Mouse (Mus musculus) hindlimb bud, embryonic 11.5 days (tissue): Measurements from ENCODE around the gene Ndufv1.
A peak's percentile ranks its signal among the peaks of the same experiment; 100 is the strongest.

Source experiments
- DNase-seq: peaks from one replicate; pipeline ENCODE4 v3.0.0-alpha.2; 2012; ENCODE audit warnings: low read depth, low spot score; ENCODE audit errors: extremely low spot score

Gene Ndufv1

GRCm38 (mm10) chr19:4003641-4004040 lies 9.0 kb downstream of the Ndufv1 start:
- no peak for DNase-seq

DNA sequence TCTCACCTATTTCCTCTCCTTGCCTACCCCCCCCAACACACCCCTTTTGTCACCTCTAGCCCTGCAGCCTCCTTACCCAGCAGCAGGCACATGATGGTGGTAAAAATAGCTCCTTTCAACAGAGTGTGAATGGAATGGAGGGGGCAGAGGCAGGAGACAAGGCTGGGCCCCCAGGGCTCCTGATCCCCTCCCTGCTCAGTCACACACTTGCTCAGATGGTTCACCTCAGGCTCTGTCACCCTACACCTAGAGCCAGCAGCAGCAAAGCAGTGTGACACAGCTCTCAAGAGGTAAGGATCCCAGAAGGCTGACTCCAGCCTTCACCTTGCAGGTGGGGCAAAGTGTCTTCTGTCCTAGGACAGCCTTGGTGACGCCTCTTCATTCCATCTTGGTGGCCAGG lies 9.5 kb downstream of the Ndufv1 start, which contains the start of gene Doc2g:
Doc2g (plus strand) TSS at position 202 of the 400 bp plus-strand sequence.
- no peak for DNase-seq

DNA sequence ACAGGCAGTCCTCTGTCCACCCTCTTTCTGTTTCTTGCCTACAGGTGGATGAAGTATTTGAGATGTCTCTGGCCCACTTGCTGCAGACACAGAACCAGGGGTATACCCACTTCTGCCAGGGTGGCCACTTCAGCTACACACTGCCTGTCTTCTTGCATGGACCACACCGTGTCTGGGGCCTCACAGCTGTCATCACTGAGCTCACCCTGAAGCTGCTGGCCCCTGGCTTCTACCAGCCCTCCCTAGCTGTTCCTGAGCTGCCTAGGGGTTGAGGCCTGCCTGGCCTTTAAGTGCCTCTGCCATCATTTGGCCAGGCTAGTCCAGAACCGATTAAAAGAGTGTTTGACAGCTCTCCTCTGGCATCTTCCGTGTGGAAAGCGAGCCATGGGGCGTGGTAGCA lies 10.9 kb downstream of the Ndufv1 start:
- DNase-seq: no peak

DNA sequence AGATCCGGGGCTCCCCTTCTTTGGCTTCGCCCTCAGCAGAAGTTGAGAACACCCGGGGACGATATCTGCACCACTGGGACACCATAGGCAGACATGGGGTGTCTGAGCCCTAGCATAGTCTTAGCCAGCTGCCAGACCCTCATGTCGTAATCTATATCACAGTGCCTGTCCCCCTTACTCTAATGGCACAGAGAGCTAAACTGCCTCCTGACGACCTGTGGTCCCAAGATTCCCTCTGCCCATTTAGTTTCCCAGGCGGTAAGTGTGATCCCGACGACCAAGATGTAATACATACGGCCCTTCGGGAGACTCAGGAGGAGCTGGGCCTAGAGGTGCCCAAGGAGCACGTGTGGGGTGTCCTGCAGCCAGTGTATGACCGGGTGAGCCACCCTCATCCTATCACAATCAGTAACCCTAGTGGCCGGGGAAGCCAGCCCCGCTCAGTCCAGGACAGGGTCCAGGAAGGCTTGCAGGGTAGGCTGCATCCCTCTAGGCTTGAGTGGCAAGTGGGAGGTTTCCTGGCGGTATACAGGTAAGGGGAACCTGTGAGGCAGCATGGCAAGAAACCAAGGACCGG lies 11.6 kb downstream of the Ndufv1 start:
- no peak for DNase-seq

DNA sequence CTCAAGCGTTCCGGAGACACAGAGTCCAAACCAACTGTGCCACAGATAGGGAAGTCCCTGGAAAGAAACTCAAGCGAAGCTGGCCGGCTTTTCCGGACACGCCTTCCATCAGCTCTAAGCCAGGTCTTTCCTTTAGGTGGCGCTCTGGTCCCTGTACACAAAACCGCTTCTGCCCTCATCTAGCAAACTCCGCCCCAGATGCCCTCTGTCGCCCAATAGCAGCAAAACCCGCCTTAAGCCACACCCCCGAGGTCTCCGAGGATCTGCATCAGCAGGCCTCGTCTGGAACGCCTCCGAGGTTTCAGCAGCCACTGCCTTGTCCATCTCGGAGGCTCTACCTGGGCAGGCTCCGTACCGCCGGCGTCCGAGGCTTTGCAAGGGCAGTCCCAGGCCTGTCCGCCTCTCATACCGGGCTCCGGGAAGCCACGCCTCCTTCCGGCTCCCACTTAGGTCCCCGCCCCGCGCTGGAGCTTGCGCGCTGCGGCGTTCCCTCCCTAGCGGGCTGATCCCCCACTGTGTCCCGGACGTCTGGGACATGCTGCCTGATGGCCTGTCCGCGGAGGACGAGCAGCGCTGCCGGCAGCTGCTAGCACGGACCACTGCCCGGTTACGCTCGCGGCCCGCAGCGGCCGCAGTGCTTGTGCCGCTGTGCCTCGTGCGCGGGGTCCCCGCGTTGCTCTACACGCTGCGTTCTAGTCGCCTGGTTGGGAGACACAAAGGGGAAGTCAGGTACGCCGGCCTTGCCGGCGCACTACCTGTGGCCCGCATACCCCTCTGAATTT lies 12.3 kb downstream of the Ndufv1 start, which contains the start of the genes Nudt8 and Gm49405:
Nudt8 (plus strand) TSS at position 462 of the 782 bp plus-strand sequence.
Gm49405 (plus strand) TSS at position 508 of the 782 bp plus-strand sequence.
- peak; percentile 97 for DNase-seq

- no peak for DNase-seq
Observed at GRCm38 (mm10) chr19:3999121-3999730, 13.4 kb downstream of the Ndufv1 start.

- DNase-seq: no peak
Observed at GRCm38 (mm10) chr19:3998335-3998734, 14.3 kb downstream of the Ndufv1 start.

GRCm38 (mm10) chr19:3997231-3997630 lies 15.4 kb downstream of the Ndufv1 start:
- DNase-seq: no peak

- DNase-seq: no peak
Observed at GRCm38 (mm10) chr19:3996747-3997146, 15.9 kb downstream of the Ndufv1 start.

DNA sequence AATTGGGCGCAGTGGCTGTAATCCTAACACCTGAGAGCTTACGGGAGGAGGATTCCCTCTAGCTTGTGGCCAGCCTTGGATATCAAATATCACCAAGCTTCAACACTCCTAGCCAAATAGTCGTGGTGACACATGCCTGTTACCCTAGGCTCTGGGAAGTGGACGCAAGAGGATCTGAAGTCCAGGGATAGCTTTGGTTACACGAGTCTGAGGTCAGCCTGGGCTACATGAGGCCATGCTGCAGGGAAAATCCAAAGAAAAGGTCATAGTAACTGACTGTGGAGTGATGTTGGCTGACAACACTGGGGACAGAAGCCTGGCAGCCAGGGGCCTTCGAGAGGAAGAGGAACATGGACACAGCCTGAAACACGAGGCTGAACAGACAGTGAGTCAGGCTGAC lies 16.5 kb downstream of the Ndufv1 start:
- no peak for DNase-seq

GRCm38 (mm10) chr19:3995505-3995904 lies 17.1 kb downstream of the Ndufv1 start:
- no peak for DNase-seq

GRCm38 (mm10) chr19:3994932-3995331 lies 17.7 kb downstream of the Ndufv1 start:
- DNase-seq: no peak

DNA sequence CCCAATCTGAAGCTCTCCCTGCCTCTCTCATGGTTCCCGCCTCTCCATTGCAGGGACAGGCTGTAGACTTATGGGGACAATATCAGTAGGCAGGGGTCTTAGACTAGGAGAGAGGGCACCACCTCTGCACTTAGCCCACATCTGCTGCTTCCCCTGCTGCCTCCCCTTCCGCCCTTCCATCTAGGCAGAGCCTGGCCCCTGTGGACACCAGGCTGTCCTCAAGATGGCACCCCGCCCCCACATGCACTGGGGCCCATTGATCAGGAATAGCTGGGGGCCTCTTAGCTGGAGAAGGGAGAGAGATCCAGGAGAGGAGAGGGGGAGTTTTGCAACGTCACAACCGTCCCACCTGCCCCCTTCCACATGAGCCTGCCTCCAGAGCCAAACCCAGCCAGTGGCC lies 20.2 kb downstream of the Ndufv1 start, which contains the start of gene Tbx10:
Tbx10 (plus strand) TSS at position 337 of the 400 bp plus-strand sequence.
- DNase-seq: no peak

DNA sequence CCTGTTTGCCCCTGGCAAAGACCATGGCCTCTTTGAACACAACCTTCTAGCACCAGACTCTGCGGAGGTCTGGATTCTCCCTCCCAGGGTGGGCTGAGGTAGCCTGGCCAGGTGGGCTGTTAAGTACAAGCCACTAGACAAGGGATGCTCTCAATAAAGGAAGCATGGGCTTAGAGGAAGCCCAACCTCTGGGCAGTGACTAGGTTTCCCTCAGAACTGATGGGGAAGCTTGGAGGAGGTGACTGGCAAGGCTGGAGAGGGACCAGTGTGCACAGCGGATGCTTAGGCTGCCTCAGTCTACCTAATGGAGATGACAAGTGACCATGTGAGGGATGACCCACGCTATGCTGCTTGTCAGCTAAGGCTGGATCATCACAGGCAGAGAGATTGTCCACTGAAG lies 20.6 kb downstream of the Ndufv1 start:
- DNase-seq: no peak

- DNase-seq: no peak
Observed at GRCm38 (mm10) chr19:3991562-3991961, 21.0 kb downstream of the Ndufv1 start.

- DNase-seq: no peak
Observed at GRCm38 (mm10) chr19:3990804-3991203, 21.8 kb downstream of the Ndufv1 start.

- no peak for DNase-seq
Observed at GRCm38 (mm10) chr19:3988750-3989149, 23.9 kb downstream of the Ndufv1 start.

DNA sequence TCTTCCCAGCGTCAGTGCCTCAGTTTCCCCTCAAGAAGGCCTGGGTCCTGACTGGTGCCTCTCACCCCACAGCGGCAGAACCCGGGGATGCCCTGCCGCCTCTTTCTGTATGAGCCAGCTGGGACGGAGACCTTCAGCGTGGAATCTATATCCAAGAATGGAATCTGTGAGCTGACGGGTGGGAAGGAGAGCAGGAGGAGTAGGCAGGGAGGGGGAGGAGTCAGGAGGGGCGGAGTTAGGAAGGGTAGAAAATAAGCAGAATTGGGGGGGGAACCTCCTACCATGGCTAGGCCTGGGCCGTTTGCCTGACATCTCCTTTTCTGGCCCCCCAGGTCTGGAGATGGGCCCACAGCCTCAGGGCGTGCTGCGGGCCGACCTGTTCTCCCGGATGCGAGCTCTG lies 24.5 kb downstream of the Ndufv1 start:
- DNase-seq: no peak

DNA sequence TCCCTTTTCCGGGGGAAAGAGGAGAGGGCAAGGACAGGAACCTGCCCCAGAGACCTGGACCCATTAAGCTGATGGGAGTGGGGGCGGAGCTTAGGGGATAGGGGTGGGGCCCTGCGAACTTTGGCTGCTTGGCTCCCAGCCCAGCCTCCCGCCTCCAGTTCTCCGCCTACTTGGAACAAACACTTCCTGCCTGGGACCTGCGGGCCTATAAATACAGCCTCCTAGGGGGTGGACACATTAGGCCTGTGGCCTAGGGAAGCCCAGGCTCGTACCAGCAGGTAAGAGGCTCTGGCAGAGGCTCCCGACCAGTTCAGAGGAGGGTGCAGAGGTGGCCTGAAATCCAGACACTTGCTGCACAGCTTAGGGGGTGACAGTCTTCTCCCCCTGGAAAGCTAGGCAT lies 26.3 kb downstream of the Ndufv1 start, which contains the start of gene Acy3:
Acy3 (plus strand) TSS at position 237 of the 400 bp plus-strand sequence.
- no peak for DNase-seq

DNA sequence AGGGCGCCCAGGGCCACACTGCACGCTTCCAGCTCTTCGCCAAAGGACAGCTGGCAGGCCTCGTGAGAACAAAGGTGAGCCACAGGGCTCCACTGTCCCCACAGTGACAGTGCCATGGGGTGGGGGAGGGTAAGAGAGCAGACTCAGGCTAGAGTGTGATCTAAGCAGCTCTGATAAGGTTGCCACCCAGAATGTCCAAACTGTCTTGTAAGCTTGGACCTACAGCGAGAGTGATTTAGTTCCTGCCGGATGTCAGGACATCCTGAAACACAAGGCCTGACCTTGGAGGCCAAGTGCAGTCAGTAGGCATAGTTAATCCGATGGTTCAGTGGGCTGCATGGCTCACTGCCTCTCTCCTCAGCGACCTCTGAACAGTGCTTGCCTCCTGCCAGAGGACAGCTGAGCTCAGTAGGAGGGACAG lies 27.3 kb downstream of the Ndufv1 start:
- no peak for DNase-seq

DNA sequence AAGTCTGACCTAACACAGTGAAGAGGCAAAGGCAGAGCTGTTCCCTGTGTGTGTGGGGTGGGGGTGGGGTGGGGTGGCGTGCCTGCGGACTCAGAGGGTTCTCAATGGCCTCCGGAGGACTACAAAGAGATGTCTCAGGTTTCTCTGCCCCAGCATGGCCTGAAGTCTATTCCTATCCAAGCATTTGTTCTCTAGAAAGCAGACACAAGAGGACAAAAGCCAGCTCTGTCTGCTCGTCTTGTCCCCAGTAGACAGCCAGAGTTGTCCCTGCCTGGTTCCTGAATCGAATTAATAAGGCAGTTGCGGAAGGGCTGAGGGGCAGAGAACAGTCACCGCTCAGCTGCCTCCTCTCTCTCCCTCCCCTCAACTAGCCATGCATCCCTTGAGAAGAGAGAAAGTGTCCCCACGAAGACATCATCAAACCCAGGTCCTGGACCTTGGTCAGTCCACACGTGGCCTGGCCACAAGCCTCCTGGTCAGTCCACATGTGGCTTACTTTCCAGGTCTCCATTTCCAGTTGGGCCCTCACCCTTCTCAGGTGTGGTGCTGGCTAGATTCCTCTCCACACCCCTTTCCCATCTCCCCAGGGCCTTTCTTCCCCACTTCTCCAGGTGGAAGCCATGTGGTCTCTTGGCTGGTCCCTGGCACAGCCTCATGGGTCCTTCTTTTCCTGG lies 28.9 kb downstream of the Ndufv1 start:
- DNase-seq: no peak
